Mouse (Mus musculus): ENCODE results near the gene Commd1.
A peak's percentile ranks its signal among the peaks of the same experiment; 100 is the strongest.

Gene Commd1

DNA sequence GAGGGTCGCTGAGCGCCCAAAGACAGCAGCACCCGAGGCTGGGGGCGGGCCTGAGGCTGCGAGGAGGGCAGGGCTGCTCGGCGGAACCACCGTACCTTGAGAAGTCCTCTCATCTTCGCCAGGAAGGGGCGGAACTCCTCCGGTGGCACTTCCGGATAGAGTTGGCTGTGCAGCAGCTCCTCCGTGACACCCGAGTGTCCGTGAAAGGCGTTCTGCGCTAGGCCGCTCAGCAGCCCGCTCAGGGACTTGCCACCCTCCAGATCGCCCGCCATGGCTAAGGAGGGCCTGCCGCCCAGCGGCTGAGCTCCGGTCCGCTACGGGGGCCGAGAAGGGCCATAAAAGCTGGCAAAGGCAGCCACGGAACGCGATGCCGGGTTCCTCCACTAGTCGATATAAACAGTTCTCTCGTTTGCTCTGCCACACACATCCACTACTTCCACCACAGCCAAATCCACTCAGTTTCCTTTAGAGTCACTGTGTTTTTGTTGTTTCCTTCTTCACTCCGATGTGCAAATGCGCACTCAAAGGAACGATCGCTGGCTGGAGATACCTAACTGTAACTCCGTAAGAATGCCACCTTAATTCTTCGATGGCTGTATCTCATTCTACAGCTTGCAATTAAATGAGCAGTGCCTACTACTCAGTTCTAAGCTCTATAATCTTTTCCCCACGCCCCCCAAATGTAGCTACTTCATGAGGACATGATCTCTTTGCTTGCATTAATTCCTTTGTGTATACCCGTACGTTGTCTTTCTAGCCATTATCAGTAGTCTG is at the start of gene Commd1, which contains the start of gene Gm28048:
Commd1 (minus strand) TSS at position 399 of the 774 bp plus-strand sequence.
Gm28048 (minus strand) TSS at position 107 of the 774 bp plus-strand sequence.
- DNase-seq, result peak; percentile 95

DNA sequence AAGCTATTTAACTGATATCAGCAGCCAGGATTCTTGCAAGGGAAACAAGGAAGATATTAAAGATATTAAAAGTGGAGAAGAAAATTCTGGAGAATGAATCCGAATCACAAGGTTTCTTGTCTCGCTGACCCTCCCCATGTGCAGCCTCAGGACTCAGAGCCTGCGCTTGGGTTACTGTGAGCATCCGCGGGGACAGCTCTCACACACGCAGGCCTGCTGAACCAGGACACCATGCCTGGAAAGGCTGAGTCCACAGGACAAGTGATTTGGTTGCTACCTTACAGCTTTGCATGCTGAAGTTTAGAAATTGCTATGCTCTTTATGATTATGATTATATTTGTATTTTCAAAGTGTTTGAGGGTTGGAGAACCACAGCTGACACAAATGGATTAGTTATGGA is 47.2 kb upstream of the Commd1 start:
- DNase-seq, result no peak

GRCm38 (mm10) chr11:23028957-23029356 is 46.8 kb upstream of the Commd1 start:
- DNase-seq, result no peak

GRCm38 (mm10) chr11:23024169-23024568 is 42.0 kb upstream of the Commd1 start:
- no peak for DNase-seq

DNA sequence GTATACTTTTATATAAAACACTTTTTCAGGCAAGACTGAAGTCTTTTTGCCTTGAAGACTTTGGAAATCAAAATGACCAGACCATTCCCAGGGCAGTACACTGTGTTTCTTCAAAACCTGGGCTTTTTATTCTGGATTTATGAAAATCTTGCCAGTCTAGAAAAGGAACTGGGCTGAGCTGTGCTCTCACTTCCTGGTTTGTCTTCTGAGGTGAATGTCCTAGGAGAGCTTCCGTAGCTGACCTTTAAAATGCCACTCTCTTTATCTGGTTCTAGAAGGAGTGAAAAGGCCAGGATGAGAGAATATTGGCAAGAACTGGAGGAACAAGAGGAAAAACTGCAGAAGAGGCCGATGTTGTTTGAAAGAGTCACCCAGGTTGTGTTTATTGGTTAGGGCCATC is 41.0 kb upstream of the Commd1 start:
- DNase-seq, result no peak

- no peak for DNase-seq
Measured at GRCm38 (mm10) chr11:23020841-23021240, 38.7 kb upstream of the Commd1 start.

DNA sequence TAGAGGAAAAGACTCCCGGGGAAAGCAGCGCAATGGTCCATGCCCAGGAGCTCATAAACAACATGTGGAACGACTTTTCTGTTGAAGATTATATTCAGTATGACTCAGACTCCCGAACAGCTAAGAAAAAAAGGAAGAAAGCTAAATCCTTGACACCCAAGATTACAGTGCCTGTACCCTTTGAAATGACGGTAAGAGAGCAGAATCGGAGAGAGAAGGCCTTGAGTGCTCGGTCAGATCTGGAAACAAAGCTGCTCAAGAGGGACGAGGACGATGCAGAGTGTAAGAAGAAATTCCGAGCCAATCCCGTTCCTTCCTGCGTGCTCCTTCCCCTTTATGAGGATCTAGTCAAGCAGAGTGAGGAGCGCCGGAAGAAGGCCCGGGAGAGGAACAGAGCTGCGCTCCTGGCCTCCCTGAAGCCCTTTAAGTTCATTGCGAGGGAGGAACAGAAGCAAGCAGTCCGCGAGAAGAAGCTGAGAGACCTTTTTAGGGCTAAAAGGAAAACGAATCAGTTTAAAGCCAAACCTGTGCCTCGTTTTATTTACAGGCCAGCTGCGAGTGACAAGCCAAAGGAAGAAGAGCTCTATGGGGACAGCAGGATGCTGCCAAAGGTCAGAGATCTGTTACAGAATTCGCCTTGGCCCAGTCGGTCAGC is 38.1 kb upstream of the Commd1 start:
- no peak for DNase-seq

- DNase-seq, result no peak
Measured at GRCm38 (mm10) chr11:23017943-23018342, 35.8 kb upstream of the Commd1 start.

GRCm38 (mm10) chr11:23014996-23015395 is 32.8 kb upstream of the Commd1 start:
- no peak for DNase-seq

- DNase-seq, result peak; percentile 24
Measured at GRCm38 (mm10) chr11:23013580-23014294, 31.6 kb upstream of the Commd1 start.

GRCm38 (mm10) chr11:23013096-23013495 is 30.9 kb upstream of the Commd1 start:
- DNase-seq, result no peak

DNA sequence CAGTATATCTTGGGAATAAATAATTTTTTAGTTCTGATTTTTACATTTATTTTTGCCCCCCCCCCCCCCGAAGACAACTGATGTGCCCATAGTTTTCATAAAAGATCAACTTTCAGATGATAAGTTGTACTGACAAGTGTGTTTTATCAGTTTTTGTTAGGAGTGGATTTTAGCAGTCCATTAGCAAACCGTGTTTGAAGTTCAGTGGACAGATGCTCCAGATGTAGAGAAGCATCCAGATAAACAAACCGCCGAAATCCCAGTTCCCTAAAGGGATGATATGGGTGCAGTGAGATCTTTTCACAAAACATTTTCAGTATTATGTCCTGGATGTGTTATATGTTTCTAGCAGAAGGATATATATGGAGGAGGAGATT is 26.6 kb upstream of the Commd1 start:
- no peak for DNase-seq

GRCm38 (mm10) chr11:23008181-23008823 is 26.1 kb upstream of the Commd1 start:
- DNase-seq, result peak; percentile 91

- DNase-seq, result peak; percentile 81
Measured at GRCm38 (mm10) chr11:23007481-23008180, 25.4 kb upstream of the Commd1 start, which contains the start of gene Fam161a. Gene Fam161a, plus strand, starts transcription at chr11:23007531.

- DNase-seq, result no peak
Measured at GRCm38 (mm10) chr11:23007166-23007480, 24.9 kb upstream of the Commd1 start.

- DNase-seq, result no peak
Measured at GRCm38 (mm10) chr11:23005276-23005675, 23.1 kb upstream of the Commd1 start.

GRCm38 (mm10) chr11:22998308-22998707 is 16.1 kb upstream of the Commd1 start:
- DNase-seq, result peak; percentile 13

DNA sequence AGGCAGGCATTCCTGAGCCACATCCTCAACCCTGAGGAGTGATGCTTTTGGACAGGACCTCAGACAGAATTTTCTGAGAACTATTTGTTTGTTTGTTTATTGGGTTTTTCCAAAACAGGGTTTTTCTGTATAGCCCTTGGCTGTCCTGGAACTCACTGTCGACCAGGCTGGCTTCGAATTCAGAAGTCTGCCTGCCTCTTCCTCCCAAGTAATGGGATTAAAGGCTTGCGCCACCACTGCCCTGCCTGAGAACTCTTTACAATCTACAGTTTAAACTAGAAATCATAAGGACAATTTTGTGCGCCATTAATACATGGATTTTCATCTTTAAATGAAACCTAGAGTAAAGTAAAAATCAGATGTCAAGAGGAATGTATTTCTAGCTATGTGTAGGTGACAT is 13.3 kb upstream of the Commd1 start:
- DNase-seq, result no peak

DNA sequence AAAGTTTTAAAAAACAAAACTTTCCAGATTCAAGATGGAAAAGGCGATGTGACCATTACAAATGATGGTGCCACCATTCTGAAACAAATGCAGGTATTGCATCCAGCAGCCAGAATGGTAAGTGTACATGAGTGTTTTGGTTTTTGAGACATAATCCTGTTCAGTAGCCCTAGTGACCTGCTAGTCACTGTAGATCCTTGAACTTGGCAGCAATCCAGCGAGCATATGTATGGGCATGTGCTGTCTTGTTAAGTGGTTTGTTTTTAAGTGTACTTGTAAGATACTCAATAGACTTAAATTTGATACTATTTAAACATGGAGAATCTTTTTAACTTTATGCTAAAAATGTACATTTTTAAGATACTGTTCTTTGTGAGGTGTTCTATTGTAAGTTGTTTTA is 12.1 kb upstream of the Commd1 start:
- DNase-seq, result no peak

DNA sequence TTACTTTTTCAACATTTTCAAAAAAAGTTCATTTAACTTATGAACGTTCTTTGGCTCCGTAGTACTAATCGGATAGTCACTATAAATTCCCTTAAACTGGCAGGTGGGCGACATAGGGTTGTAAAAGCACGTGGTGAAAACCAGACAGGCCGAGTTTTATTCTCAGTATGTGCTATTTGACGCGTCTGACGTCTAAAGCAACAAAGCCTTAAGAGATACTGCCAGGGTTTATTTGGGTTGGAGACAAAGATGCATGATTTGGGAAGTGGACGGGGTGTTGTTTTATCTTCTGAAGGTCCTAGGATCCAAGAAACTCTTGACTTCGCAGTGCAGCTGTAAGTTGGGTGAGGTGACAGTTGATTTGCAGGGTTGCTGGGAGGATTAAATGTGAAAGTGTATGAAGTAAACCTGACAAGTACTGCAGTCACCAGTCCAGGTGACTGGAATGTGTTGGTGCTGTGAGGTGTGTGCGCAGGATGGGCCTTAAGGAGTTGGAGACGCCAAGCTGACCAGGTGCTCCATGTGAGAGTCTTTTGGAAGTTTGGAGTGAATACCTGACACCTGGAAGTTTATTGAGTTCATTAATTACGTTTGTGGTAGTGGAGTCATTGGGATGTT is 9.1 kb upstream of the Commd1 start:
- no peak for DNase-seq

DNA sequence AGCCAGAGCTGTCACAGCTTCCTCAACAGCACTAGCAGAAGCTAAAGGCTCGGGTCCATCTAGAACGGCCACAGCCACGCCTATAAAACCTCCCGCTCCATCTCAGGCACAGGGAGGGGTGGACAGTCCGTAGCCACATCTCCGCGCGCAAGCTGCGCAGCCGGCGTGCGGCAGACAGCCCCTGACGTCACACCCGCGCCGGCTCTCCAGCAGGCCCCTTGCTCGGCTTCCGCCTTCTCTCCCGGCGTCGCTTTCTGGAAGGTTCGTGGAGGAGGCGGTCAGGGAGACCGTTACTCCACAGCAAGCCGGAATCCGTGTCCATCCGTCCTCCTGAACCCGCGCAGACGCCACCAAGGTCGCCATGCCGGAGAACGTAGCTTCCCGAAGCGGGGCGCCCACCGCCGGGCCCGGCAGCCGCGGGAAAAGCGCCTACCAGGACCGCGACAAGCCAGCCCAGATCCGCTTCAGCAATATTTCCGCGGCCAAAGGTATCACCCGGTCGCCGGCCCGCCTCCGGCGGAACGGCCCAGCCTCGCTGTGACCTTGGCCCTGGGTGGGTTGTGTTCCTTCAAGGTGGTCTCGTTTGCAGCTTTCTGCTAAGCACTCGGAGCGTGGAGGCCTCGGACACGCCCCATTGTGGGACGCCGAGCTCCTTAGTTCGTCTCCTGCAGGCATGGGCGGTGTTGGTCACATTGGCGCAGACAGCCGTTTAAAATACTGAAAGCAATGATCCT is 8.4 kb upstream of the Commd1 start, which contains the start of gene Cct4:
Cct4 (plus strand) TSS at position 127 of the 734 bp plus-strand sequence.
- DNase-seq, result peak; percentile 93
